Mouse (Mus musculus) kidney, adult 2 months (tissue): ENCODE measurements around the gene Jakmip3.

Source experiments
- CTCF ChIP-seq: fragments of 200-500 bp; conservative IDR thresholded peaks from 2 replicates; pipeline ENCODE4 v1.5.1; 2011; ENCODE audit warnings: low read depth, mild to moderate bottlenecking, control low read depth, low read length, moderate library complexity, mixed read lengths; ENCODE audit not compliant: insufficient read depth, insufficient read length
- POLR2A ChIP-seq: fragments of 200-500 bp; IDR thresholded peaks from one replicate; pipeline ENCODE4 v1.6.1; 2011; ENCODE audit warnings: low read depth, low read length, control low read depth

DNA sequence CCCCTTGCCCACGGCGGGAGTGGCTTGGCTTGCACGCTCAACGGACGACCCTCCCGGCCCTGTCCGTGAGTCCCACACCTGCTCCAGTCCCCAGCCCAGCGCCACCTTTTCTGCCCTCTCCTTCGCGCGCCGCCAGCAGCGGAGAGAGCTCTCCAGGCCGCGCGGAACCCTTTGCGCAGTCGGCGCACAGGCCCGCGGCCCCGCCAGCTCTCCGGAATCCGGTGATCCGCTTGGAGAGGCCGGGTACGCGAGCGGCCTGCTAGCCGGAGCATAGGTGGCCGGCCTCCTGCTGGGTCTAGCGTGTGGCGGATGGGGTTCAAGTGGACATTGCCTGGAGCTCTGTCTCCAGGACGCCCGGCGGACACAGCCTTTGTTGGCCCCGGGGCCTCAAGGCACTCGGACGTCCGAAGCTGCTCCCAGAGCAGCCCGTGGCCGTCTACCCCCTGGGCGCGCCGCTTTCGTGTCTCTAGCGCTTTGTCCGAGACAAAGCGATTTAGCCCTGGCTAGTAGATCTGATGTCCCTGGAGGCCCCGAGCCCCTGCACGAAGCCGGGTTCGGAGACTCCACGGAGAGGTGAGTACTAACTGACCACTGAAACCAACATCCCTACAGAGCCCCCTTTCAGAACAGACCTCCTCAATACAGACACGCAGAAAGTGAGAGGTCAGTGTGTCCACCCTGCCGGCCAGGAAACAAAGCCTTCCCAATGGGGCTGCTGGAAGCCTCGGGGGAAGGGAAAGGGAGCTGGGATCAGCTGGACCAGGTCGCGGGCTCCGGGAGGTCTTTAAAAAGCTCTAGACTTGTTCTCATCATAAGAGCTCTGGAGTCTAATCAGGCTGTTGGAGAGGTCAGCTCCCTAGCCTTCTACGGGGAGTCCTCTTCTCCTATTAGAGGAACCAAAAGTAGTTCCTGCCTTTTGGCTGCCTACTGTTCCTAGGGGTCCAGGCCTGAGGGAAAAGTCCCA lies 145.9 kb downstream of the Jakmip3 start:
- TF ChIP-seq CTCF, result no peak
- no peak for TF ChIP-seq POLR2A
